Mouse (Mus musculus) adrenal gland, postnatal 14 days (tissue): Measurements from ENCODE around the gene Csrnp1. TPM values are rescaled to one million over a fixed set of nuclear protein-coding genes. Genes with fewer than 3 reads are reported as not detected.

Experiments used
- DNase-seq: peaks from one replicate; pipeline ENCODE4 v3.0.0; 2021; ENCODE audit warnings: mixed read lengths
- total RNA-seq: library from RNA; stranded (reverse); gene quantifications from 2 replicates; pipeline ENCODE4 v1.2.3, GENCODE M21; 2021

Csrnp1 gene
- total RNA-seq, 1 experiment from 2014 or later, result 24.5 TPM

DNA sequence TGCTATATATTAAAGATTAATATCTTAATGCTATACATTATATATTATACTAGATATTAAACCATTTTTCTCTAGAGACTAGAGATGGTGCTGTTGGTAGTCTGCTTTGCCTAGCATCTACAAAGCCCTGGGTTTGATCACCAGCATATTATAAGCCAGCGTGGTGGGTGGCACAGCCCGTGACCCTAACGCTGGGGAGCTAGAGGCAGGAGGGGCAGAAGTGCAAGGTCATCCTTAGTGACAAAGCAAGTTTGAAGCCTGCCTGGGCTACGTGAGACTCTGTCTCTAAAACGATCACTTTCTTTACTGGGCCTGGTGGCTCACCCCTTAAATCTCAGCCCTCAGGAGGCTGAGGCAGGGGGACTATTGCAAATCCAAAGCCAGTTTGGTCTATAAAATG, 18.4 kb upstream of the Csrnp1 start:
- peak; percentile 1 for DNase-seq

DNA sequence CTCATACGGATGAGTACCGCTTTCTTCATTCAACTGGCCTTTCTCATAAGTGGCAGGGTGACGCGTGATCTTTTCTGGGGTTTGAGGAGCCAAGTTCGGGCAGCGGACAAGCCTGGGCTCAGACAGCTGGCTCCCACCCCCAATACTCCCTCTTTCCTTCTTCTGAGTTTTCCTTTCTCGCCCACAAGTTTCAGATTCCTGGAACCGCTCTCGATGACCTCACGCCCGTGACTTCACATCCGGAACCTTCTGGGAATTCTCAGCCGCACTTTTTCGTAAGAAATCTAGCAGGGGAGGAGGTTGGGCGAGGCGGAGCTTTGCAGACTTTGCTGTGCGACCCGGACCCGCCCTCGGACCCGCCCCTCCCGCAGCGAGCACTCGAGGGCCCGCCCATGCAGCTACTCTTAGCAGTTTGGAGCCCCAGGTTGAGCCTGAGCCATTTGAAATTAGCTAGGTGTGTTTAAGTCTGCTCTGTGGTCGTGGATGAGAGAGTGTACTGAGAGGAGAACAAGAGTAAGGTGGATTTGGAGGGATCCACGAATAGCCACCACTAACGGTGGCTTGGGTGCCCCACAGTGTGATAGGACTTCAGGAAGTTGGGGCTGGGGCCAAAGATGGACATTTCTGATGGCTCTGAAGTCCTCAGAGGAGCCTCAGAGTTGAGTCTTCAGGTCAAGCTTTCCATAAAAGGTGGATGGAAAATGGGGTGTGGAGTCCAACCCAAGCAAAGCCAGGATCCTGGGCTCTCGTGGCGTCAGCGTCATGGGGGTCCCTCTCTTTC, 17.7 kb upstream of the Csrnp1 start:
- DNase-seq, result peak; percentile 92

DNA sequence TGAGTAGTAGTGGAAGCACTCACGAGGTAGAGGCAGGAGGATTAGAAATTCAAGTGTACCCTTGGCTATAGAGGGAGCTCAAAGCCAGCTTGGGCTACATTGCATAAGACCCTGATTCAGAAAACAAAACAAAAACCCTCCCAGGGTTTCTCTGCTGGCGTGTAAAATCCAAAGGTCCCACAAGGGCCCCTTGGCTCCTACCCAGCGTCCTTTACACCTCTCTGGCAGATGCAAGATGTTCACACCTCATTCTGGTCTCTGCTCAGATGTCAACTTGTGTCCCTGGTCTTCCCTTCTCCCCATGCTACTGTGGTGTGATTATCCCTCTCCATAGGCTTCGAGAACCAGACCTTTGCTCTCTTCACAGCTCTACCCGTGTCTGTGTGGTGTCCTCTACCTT, 16.3 kb upstream of the Csrnp1 start:
- peak; percentile 3 for DNase-seq

DNA sequence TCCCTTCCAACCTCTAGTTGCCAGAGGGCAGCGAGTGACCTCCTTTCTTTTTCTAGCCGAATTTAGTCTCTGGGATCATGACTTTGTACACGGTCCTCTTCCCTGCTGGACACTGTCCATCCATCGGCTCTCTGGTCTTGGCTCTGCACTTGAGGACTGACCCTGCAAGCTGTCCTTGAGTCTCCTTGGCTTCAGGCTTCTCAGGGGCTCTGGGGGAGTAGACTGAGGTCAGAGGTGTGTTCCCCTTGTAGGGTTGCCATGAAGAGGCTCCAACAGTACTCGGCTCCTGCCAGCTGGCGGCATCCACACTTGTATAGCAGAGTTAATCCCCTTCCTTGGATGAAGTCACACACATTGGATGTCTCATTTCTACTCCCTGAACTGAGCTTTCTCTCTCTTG, 15.2 kb upstream of the Csrnp1 start:
- DNase-seq, result no peak

DNA sequence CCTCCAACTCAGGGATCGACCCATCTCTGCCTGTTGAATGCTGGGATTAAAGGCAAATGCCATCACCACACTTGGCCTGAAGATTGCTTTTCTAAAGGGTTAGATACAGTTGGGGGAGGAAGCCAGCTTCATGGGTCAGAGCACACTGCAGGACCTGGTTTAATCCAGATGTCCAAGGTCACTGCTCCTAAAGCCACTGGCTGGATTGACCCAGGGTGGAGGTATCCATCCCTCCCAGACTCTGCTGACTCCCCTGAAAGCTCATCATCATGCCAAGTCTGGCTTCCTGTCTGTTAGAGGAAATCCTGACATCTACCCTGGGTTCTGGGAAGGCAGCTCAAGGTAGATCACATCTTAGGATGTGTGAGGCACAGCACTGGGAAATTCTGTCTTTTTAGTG, 14.3 kb upstream of the Csrnp1 start:
- no peak for DNase-seq

DNA sequence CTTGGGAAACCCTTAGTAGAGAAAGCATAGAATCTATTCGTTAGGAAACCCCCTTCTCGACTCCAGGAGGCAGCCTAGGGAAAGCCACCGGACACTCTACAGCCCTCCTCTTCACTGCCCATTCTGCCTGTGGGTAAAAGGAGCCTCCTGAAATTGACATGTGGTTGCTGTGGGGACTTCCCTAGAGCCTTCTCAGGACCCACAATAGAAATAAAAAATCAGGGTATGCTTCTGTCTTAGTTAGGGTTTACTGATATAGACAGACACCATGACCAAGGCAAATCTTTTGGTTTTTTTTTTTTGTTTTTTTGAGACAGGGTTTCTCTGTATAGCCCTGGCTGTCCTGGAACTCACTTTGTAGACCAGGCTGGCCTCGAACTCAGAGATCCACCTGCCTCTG, 11.6 kb upstream of the Csrnp1 start:
- no peak for DNase-seq

DNA sequence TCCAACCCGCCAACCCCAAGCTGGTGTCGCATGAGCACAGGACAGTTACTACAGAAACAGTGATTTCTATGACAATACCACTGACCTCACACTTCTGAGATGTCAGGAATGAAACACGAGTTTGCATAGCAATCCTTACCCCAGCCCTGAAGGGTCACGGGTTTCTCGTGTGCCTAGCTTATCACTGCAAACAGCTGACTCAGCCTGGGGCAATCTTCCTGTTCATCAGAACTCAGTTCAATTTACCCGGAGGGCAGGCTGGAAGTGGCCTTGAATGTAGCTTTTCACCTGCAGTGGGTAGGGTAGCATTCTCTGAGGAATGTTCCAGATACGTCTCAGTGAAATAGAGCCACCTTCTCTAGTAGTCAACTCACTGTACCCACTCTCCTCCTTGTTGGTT, 9.7 kb upstream of the Csrnp1 start:
- DNase-seq, result no peak

DNA sequence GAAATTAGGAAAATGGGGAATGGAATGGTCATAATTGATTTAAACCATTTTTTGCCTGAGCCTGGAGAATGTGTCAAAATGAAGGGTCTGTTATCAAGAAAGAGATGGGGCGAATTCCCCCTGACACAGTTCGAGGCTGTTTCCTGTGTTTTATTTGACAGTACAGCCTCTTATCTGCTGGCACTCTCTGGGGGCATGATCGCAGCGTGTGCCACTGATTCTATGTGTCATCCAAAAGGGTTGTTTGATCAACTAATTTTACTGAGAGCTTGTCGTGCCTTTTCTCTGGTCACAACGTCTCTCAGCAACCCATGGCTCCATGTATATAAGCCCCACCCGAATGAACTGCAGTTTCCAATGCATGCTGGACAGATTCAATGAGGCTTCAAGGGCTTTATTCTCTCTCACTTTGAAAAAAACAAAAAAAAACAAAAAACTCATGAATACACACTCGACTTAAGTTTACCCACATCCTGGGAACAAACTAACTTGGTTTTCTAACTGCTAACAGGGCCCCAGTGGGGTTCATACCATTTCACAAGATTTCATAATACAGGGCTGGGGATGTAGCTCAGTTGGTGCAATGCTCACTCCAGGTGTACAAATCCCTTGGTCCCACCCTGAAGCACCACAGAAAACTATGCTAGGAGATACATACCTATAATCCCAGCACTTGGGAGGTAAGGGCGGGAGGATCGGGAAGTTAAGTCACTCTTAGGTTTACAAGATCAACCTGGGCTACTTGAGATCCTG, 8.8 kb upstream of the Csrnp1 start:
- DNase-seq, result no peak

DNA sequence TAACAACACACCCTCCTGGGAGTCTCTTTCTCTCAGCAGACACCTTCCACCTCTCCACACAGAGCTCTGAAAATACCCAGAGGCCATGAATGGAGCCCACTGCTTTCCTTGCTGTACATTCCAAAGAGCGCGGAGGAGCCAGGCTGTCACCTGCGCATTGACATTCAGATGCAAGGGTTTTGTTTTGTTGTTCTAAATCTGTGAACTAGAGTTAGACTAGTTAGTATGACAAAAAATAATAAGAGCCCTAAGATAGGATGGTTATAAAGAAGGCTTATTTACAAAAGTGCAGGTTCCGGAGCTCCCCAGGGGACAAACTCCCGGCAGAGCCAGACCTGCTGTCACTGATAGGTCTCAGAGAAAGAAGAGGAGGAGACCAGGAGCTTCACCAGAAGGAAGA, 6.9 kb upstream of the Csrnp1 start:
- no peak for DNase-seq

DNA sequence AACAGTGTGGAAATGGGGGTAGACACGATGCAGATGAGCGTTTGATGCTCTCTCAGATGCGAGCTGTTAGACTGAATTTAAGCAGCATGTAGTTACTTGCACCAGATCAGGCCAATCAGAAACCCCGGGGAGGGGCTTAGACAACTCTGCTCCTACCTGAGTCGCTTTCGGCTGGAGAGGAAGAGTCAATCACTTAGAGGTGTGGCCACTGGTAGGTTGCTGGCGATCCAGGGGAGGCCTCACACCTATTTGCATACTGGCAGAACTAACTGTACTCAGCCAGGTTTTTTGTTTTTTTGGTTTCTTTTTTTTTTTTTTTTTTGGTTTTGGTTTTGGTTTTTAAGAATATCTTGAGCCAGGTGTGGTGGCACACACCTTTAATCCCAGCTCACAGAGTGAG, 3.8 kb upstream of the Csrnp1 start:
- DNase-seq, result no peak

DNA sequence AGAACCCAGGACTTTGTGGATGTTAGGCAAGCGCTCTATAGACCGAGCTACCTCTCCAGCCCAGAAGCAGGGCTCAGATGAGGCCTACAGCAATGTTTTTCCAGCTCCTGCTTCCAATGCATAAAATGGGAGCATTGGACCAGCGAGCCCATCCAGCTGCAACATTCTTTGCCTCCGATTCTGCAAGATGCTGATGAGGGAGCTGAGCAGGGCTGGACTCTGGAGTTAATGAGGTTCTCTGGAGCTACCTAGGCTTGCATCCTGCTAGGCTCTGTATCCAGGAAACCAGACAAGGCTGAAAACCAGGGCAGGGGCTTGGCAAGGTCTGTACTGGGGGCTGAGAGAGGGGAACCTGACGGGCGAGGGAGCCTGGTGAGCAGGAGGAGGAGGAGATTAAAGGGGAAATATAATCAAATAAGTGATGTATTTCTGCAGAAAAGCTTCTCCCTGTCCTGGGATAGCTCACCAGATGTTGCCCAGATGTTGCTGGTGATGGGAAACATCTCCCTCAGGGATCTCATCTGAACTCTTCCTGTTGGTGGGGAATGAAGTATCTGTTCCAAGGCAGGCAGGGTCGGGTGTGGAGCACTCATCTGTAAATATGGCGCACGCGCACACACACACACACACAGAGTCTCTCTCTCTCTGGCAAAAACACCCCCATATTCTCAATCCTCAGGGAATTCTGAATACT, 1.6 kb upstream of the Csrnp1 start:
- no peak for DNase-seq

DNA sequence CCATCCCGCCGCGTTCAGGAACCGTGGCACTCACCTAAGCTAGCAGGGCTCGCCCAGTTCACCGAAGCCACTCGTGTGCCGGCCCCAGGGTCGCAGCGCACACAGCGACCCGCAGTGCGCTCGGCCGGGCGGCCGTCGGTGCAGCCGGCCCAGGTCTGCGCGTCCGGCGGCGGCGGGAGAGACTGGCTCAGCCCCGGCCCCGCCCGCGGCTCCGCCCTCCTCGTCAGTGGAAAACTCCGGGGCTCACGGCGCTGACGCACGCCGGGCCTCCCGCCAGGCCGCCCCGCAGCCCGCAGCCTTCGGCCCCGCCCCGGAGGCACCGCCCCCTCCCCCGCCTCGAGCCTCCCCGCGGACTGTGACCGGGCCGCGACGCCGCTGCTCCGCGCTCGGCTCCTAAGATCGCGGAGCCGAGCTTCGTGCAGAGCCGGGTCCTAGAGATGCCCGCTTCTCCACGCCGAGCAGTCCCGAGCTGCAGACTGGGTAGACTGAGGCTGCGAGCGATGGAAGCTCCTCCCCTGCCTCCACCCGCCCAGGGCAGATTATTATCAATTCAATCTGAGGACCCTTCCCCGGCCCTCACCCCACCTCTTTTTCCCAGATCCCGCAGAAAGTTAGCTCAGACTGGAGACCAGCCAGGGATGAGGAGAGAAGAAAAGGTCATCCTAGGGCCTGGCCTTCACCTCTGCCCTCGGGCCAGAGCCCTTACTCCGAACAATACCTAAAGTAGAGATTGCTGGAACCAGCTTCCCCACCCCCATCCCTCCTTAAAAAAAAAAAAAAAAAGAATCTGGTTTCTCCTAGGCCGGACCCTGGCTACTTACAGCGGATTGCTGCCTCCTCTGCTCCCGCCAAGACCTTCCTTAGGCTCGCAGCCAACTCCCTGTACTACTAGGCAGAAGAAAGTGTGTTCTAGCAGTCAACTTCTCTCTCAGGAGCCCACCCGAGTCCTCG, 598 bp downstream of the Csrnp1 start:
- peak; percentile 97 for DNase-seq

DNA sequence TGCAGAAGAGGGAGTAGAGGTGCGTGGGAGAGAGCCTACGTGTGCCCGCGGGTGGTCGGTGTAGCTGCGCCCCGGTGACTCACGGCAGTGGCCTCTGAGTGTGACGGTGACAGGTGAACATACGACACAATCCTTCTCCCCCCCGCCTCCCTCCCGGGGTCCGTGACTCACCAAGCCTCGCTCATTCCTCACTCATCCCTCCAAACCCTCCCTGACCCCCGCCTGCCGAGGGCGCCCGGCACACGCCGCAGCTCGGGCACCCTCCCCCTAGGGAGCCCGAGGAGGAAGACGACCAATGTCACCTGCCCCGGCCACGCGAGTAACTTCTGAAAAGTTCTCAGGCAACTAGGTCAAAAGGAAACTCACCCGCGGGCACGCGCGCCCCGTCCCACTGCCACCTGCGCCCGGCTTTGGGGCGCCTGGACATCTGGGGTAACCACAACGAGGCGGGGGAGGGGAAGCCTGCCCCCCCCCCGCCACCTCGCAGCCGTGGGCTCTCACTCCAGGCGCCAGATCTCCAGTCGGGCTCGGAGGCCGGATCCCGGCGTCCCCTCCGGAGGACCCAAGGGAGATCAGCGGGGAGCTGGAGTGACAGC, 1.4 kb downstream of the Csrnp1 start:
- peak; percentile 87 for DNase-seq

DNA sequence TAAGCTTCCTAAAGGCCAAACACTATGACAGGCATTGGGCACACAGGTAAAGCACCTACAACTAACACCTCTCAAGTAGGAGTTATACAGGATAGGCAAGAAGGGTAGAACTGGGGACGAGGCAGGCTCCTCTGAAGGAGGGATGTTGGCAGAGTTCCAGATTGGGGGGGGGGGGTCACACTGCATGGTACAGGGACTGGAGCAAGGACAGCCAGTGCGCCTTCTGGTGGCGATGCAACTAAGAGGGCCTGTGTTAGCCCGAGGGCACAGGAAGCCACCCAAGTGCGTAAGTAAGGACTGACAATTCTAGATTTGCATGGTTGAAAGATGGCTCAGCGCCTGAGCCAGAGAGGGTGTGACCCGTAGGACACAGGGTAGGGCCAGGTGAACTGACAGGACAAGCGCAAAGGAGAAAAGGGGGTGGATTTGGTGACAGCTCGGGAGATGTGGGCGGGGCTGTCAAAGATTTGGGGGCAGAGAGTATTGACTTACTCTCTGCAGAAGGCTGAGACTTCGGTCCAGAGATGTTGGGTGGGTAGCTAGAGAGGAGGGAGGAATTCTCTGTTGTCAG, 2.1 kb downstream of the Csrnp1 start:
- DNase-seq, result peak; percentile 79

DNA sequence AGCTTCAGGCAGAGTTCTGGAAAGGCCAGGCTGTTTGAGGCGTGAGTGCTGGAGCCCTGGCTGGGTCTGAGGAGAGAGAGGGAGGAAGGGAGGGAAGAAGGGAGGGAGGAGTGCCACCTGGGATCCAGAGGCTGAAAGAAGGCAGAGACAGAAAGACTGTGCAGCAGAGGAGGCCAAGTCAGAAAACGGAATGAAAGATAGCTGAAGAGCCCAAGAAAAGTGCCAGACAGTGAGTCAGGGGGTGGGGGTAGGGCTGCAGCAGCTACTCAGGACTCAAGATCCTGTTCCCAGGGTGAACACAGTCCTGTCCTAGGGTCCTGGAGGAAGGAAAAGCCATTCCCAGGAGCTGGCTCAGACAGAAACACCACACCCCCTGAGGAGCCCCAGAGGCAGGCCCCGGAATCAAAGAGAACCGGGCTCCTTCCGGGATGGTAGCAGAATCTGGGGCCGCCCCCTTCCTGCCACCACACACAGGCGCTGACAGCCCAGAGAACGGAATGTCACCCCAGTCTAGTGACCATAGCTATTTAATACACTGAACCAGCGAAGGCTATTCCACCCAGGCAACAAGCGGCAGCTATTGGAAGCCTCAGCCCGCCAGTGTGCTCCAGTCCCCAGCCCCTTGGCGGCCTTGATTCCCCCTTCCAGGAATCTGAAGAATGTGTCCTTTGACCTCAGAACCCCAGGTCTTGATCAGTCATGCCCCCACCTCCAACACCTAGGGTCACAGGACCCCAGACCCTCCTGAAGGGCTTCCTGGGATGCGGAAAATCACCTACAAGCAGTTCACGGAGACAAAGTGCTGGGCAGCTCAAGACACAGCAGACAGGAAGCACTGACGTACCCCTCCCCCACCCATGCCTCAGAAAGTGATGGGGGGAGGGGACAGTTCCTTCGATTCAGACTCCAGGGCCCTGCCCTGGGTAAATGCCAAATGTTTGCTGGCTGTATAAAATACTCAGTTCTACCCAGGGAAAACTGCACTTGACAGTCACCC, 3.0 kb downstream of the Csrnp1 start:
- DNase-seq, result peak; percentile 85

DNA sequence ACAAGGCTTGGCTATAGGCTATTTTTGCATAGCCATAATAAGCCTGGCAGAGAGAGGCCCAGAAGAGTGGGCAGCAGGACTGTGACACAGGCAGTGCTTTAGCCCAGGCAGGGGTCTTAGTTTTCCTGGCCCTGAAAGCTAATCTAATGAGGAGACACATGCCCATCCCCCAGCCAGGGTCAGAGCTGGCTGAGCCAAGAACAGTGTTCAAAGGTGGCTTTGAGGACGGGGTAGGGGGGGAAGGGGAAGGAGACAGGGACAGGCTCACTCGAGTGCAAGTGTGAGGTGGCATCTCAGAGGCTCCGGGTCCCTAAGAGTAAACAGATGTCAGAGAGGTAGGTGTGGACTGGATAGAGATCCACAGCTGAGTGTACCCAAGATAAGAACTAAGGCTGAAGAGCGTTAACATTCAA, 3.7 kb downstream of the Csrnp1 start:
- peak; percentile 47 for DNase-seq

DNA sequence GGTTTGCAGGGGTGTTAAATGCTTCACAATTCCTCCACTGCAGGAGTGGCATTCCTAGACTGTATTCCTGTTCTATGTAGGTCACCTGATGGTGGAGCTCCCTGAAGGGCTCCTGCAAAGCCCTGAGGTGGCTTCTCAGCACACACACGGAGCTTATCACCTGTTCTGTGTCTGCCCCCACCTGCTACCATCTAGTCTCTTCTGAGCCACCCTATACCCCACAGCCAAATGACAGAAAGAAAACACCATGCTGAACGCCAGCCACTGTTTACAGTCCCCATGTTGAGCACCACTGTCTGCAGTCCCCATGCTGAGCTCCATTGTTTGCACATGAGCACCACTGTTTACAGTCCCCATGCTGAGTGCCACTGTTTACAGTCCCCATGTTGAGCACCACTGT, 4.7 kb downstream of the Csrnp1 start:
- peak; percentile 2 for DNase-seq

DNA sequence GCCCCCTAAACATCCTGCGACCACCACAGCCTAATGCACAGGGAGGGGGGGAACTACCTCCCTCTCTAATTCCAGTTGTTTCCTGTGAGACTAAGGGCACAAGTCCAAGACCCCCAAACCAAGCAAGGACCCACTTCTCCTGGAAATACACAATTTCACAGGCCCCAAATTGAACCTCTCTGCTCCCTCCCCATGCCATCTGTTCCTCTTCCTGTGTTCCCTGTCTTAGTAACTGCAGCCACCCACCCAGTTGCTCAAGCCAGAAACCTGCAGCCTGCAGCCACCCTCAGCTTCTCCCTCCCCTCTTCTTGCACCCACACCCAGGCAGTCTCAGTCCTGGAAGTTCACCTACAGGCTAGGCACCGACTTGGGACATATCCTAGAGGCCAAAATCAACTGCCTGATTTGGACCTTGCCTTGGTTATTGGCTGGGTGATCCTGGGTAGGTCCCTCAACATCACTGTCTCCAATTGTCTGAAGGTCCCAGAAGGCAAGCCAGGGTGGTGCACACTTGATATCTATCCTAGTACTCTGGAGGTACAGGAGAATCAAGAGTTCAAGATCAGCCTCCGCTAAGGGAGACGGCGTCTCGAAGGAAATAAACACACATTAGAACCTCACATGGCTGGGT, 5.5 kb downstream of the Csrnp1 start:
- DNase-seq, result peak; percentile 8

DNA sequence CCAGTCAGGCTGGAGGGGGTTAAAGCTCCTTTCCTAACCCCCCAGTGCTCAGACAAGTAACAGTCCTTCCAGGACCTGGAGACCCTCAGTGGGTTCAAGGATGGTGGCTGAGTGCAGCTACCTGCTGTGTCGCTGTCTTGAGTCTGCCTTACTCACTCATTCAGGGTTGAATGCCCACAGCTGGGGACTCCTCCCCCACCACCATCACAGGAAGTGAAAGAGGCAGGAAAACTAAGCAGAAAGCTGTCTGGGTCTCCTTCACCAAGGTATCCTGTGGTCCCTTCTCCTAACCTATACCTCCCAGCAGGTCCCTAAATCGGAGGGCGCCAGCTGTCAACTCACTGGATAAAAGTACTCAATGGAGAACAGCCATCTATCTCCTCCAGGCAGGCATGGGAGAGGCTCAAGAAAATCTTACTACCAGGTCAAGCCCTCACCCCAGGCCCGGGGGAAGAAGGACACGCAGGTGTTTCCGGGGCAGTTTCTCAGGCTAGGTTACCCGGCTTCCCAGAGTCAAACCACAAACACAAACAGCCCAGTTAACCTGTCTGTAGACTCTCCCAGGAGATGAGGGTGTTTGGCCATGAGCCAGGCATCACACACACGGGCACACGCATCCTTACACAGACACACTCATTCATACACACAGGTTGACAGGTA, 6.2 kb downstream of the Csrnp1 start:
- peak; percentile 28 for DNase-seq
